Mouse (Mus musculus) cerebellum, adult 11-12 months (tissue): ENCODE data around the gene Zc3h18.

Experiments
- DNase-seq: peaks from one replicate; pipeline ENCODE4 v3.0.0; 2022

Zc3h18 gene

GRCm38 (mm10) chr8:122437708-122438331 lies 61.4 kb downstream of the Zc3h18 start:
- DNase-seq, result no peak

- DNase-seq, result peak; percentile 88
Measured at GRCm38 (mm10) chr8:122439336-122439735, 62.9 kb downstream of the Zc3h18 start.

- peak; percentile 43 for DNase-seq
Measured at GRCm38 (mm10) chr8:122441326-122441725, 64.9 kb downstream of the Zc3h18 start.

- no peak for DNase-seq
Measured at GRCm38 (mm10) chr8:122442356-122442755, 65.9 kb downstream of the Zc3h18 start.

- no peak for DNase-seq
Measured at GRCm38 (mm10) chr8:122442781-122443180, 66.4 kb downstream of the Zc3h18 start.

GRCm38 (mm10) chr8:122443262-122444006 lies 67.0 kb downstream of the Zc3h18 start, which contains the start of gene Mvd:
TSS of gene Mvd (minus strand) at chr8:122443422.
- peak; percentile 100 for DNase-seq

- peak; percentile 83 for DNase-seq
Measured at GRCm38 (mm10) chr8:122444058-122444748, 67.8 kb downstream of the Zc3h18 start.

- no peak for DNase-seq
Measured at GRCm38 (mm10) chr8:122445203-122445602, 68.8 kb downstream of the Zc3h18 start.

GRCm38 (mm10) chr8:122451161-122451703 lies 74.8 kb downstream of the Zc3h18 start:
- DNase-seq, result no peak

- no peak for DNase-seq
Measured at GRCm38 (mm10) chr8:122452154-122452553, 75.7 kb downstream of the Zc3h18 start.

GRCm38 (mm10) chr8:122454409-122454808 lies 78.0 kb downstream of the Zc3h18 start:
- no peak for DNase-seq

- DNase-seq, result no peak
Measured at GRCm38 (mm10) chr8:122457171-122457570, 80.8 kb downstream of the Zc3h18 start.

- DNase-seq, result no peak
Measured at GRCm38 (mm10) chr8:122459218-122459900, 83.0 kb downstream of the Zc3h18 start.

GRCm38 (mm10) chr8:122459990-122460389 lies 83.6 kb downstream of the Zc3h18 start:
- no peak for DNase-seq

GRCm38 (mm10) chr8:122460524-122461472 lies 84.4 kb downstream of the Zc3h18 start, which contains the start of gene Snai3:
TSS of gene Snai3 (minus strand) at chr8:122460733.
- DNase-seq, result peak; percentile 72

- no peak for DNase-seq
Measured at GRCm38 (mm10) chr8:122461473-122462148, 85.2 kb downstream of the Zc3h18 start.

- no peak for DNase-seq
Measured at GRCm38 (mm10) chr8:122462510-122462909, 86.1 kb downstream of the Zc3h18 start.

GRCm38 (mm10) chr8:122463651-122464640 lies 87.5 kb downstream of the Zc3h18 start:
- DNase-seq, result no peak

GRCm38 (mm10) chr8:122464985-122465384 lies 88.6 kb downstream of the Zc3h18 start:
- no peak for DNase-seq
